Mouse (Mus musculus) CD4-positive, CD25-positive, alpha-beta regulatory T cell, adult 9 weeks (primary cell): ENCODE data around the gene Vmn1r173. TPM values are rescaled to one million over a fixed set of nuclear protein-coding genes. Genes with fewer than 3 reads are reported as not detected.

Experiments used
- polyA plus RNA-seq: library from polyadenylated mRNA; unstranded; fragments of 100-300 nt; shearing (Covaris generic); gene quantifications from one replicate; pipeline ENCODE4 v1.2.1, GENCODE M21; 2017

The Vmn1r173 gene
- not detected for polyA plus RNA-seq

GRCm38 (mm10) chr7:23700403-23700802, at the start of gene Vmn1r173:
Gene Vmn1r173 (plus strand): TSS chr7:23700703.

GRCm38 (mm10) chr7:23658016-23658415, 42.5 kb upstream of the Vmn1r173 start, which contains the start of gene Vmn1r172:
Gene Vmn1r172 (plus strand): TSS chr7:23658316.

GRCm38 (mm10) chr7:23751970-23752369, 51.5 kb downstream of the Vmn1r173 start, which contains the start of gene Vmn1r174:
Gene Vmn1r174 (plus strand): TSS chr7:23752270.

Other genes starting within 250 kb of the Vmn1r173 start
- gene Vmn1r167, start 193.5 kb upstream of the Vmn1r173 start, polyA plus RNA-seq = not detected
- not detected for gene Vmn1r168, start 161.0 kb upstream of the Vmn1r173 start, polyA plus RNA-seq
- gene Vmn1r169, start 125.2 kb upstream of the Vmn1r173 start, polyA plus RNA-seq = not detected
- not detected for gene Vmn1r170, start 94.5 kb upstream of the Vmn1r173 start, polyA plus RNA-seq
- not detected for gene Vmn1r171, start 70.0 kb upstream of the Vmn1r173 start, polyA plus RNA-seq
- gene Vmn1r172, start 42.4 kb upstream of the Vmn1r173 start, polyA plus RNA-seq = not detected
- gene Vmn1r174, start 51.6 kb downstream of the Vmn1r173 start, polyA plus RNA-seq = 0.04 TPM
- gene Vmn1r175, start 109.9 kb downstream of the Vmn1r173 start, polyA plus RNA-seq = not detected
- not detected for gene Vmn1r176, start 136.7 kb downstream of the Vmn1r173 start, polyA plus RNA-seq
- gene Vmn1r177, start 165.7 kb downstream of the Vmn1r173 start, polyA plus RNA-seq = not detected
- not detected for gene Vmn1r178, start 191.3 kb downstream of the Vmn1r173 start, polyA plus RNA-seq
- gene Vmn1r179, start 226.3 kb downstream of the Vmn1r173 start, polyA plus RNA-seq = 0.07 TPM
- not detected for gene Vmn1r180, start 249.9 kb downstream of the Vmn1r173 start, polyA plus RNA-seq